Mouse (Mus musculus) stomach, postnatal 0 days (tissue): Measurements from ENCODE around the gene Tsc22d4. TPM values are rescaled to one million over a fixed set of nuclear protein-coding genes. Genes with fewer than 3 reads are reported as not detected.

Source experiments
- ATAC-seq: fragments of 200-750 bp; cut with Nextera tagmentation; 2 replicates; pipeline ENCODE4 v1.8.0; 2017; ENCODE audit not compliant: low FRiP score, low TSS enrichment
- DNase-seq: peaks from one replicate; pipeline ENCODE4 v3.0.0-alpha.2; 2016; ENCODE audit warnings: low spot score
- H3K27ac ChIP-seq: fragments of 300-500 bp; sonication (generic); replicated peaks from 2 replicates; pipeline ENCODE4 v1.5.1; 2014; ENCODE audit warnings: mild to moderate bottlenecking, control low read depth
- H3K27me3 ChIP-seq: fragments of 300-500 bp; sonication (generic); 2 replicates; pipeline ENCODE4 v1.6.1; 2014; ENCODE audit warnings: low read length; ENCODE audit not compliant: control insufficient read depth, insufficient read depth
- H3K36me3 ChIP-seq: fragments of 300-500 bp; sonication (generic); 2 replicates; pipeline ENCODE4 v1.6.1; 2014; ENCODE audit warnings: low read length, mixed read lengths; ENCODE audit not compliant: control insufficient read depth, insufficient read depth
- H3K4me1 ChIP-seq: fragments of 300-500 bp; sonication (generic); replicated peaks from 2 replicates; pipeline ENCODE4 v1.6.1; 2014; ENCODE audit warnings: antibody characterized with exemption; ENCODE audit not compliant: control insufficient read depth, insufficient read depth
- H3K4me2 ChIP-seq: fragments of 300-500 bp; sonication (generic); replicated peaks from 2 replicates; pipeline ENCODE4 v1.6.1; 2014; ENCODE audit warnings: low read depth, mild to moderate bottlenecking, control low read depth, moderate library complexity
- H3K4me3 ChIP-seq: fragments of 300-500 bp; sonication (generic); 2 replicates; pipeline ENCODE4 v1.5.1; 2014; ENCODE audit warnings: low read depth, low read length, control low read depth
- H3K9ac ChIP-seq: fragments of 300-500 bp; sonication (generic); 2 replicates; pipeline ENCODE4 v1.6.1; 2014; ENCODE audit warnings: mild to moderate bottlenecking, low read length, control low read depth, mixed read lengths
- H3K9me3 ChIP-seq: fragments of 300-500 bp; sonication (generic); 2 replicates; pipeline ENCODE4 v1.6.1; 2016; ENCODE audit warnings: low read length; ENCODE audit not compliant: control insufficient read depth
- CTCF ChIP-seq: IDR thresholded peaks from 2 replicates; pipeline ENCODE4 v1.5.1; 2016; ENCODE audit warnings: antibody characterized with exemption, low read depth, mild to moderate bottlenecking, moderate library complexity
- EP300 ChIP-seq: optimal IDR thresholded peaks from 2 replicates; pipeline ENCODE3; 2016; ENCODE audit warnings: antibody characterized with exemption
- WGBS: fragments of 180-500 bp; shearing (Covaris S2); extraction: QIAGEN DNeasy Blood & Tissue Kit; methylation state at CpG from one replicate; pipeline ENCODE4 v1.1.7; 2014; 5-methylcytosine and 5-hydroxymethylcytosine counted together
- polyA plus RNA-seq: library from polyadenylated mRNA; unstranded; fragments of >200 nt; fragmentation: Nextera tagmentation; extraction: Ambion mirVana; gene quantifications from 2 replicates; pipeline ENCODE4 v1.2.1, GENCODE M21; 2015

The Tsc22d4 gene
- polyA plus RNA-seq, 1 experiment from 2014 or later = 100 TPM

DNA sequence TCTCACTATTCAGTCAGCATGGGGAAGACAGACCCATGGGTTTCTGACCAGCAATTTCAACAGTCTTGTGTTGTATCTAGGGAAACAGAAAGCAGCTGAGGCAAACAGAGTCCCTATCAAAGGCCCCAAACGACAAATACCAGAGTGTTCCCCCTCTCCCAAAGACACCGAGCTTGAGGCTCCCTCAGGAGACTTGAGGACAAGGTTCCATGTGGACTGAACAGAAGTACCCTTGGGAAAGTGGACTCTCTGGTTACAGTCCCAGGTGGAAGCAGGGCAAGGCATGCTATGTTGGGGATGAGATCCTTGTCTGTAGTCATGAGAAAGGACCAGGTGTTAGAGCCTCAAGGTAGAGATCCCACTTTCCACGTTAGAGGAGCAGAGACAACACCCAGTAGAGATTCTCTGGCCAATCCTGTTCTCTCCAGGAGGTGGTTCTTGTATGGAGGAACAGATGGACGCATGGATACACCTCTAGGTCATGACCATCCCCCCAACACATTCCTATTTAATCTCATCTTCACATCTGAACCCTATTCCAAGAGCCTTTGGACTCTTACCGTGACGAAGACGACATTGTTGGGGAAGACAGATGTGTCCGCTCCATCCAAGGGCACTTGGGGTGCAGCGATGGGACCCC lies 38.5 kb downstream of the Tsc22d4 start:
- WGBS = 44% methylated on average over 9 of the region's 9 CpGs
- H3K27me3 ChIP-seq = no peaks in the 10 kb centered on the region
- no peak for TF ChIP-seq EP300
- TF ChIP-seq CTCF = no peak
- H3K4me3 ChIP-seq = peak overlapping the region; percentile 88
- H3K9ac ChIP-seq = peak overlapping the region; percentile 94
- no peak overlapping the region; the same call in 1 of the 2 replicates for H3K27ac ChIP-seq
- peaks cover 15% of the 10 kb centered on the region for H3K36me3 ChIP-seq
- ATAC-seq = no peak
- DNase-seq = no peak
- H3K4me2 ChIP-seq = peak overlapping the region; percentile 87
- no peaks in the 10 kb centered on the region for H3K9me3 ChIP-seq
- H3K4me1 ChIP-seq = peaks cover 10% of the 10 kb centered on the region; the same call in 1 of the 2 replicates

DNA sequence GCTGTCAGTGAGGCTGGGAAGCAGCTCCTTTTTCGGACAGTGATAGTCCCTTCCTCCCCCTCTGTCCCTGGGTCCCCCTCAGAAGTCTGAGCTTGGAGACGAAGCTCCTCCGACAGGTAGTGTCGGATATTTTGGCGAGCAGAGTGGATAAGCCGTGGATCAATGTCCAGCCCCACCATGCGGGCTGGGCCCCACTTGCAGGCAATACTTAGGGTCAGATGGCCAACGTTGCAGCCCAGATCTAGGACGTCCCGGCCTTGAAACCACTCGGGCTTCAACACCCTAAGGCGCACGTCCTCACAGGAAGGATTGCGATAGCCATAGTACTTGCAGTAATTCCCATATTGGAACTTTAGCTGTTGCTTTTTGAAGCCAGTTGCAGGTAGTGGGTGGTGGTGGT lies 39.0 kb downstream of the Tsc22d4 start:
- Histone ChIP-seq H3K9me3 (no peaks in the 10 kb centered on the region), H3K4me1 (peaks cover 10% of the 10 kb centered on the region; the same call in 1 of the 2 replicates), H3K9ac (peak overlapping the region; percentile 94), H3K36me3 (peaks cover 15% of the 10 kb centered on the region), H3K4me2 (peak overlapping the region; percentile 87), H3K27me3 (no peaks in the 10 kb centered on the region), H3K27ac (no peak overlapping the region; the same call in 1 of the 2 replicates), H3K4me3 (peak overlapping the region; percentile 88)
- 64% methylated on average over 14 of the region's 14 CpGs for WGBS
- DNase-seq = no peak
- TF ChIP-seq EP300 = no peak
- TF ChIP-seq CTCF = no peak
- no peak for ATAC-seq

DNA sequence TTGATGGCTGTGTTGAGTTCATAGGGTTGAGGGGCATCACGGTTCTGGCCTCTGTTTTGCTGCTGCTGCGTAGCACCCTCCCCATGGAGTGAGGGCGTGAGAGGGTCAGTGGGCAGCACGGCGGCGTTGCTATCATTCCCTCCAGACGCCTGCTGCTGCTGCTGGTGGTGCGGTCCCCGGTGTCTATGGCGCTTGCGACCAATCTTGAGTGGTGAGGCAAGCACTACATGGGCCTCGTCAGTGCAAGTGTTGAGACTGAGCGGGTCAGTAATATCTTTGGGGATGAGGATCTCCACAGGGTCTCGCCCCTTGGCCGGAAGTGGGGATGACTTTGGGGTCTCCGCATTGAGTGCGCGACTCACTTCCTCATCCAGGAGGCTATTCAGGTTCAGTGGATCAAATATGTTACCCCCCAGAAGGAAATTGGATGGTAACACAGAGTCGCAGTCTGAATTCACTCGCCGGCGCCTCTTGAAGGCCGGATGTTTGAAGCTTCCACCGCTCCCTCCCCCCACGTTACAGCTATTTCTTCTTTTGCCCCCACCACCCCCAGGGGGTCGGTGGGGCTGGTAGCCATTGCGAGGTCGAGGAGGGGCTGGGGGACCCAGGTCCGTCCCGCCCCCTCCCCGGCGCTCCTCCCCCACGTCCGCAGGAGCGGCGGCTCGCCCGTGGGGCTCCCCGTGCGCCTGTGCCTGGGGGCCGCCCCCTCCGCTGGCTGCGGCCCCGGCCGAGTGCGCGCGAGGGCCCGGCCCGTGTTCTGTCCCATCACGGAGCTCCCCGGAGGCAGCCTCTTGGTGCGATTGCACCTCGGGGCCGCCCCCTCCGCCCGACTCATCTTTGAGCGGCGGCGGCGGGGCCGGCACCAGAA lies 39.9 kb downstream of the Tsc22d4 start:
- H3K36me3 ChIP-seq = peaks cover 15% of the 10 kb centered on the region
- TF ChIP-seq EP300 (no peak), CTCF (no peak)
- ATAC-seq = peak; percentile 25
- H3K4me3 ChIP-seq = peak overlapping the region; percentile 88
- H3K4me1 ChIP-seq = peaks cover 10% of the 10 kb centered on the region; the same call in 1 of the 2 replicates
- 1% methylated on average over 58 of the region's 62 CpGs for WGBS
- DNase-seq = peak; percentile 64
- peak overlapping the region; percentile 98 for H3K27ac ChIP-seq
- H3K9ac ChIP-seq = peak overlapping the region; percentile 94
- no peaks in the 10 kb centered on the region for H3K9me3 ChIP-seq
- H3K4me2 ChIP-seq = peak overlapping the region; percentile 87
- H3K27me3 ChIP-seq = no peaks in the 10 kb centered on the region

- Histone ChIP-seq H3K27ac (peak overlapping the region; percentile 98), H3K9me3 (no peaks in the 10 kb centered on the region), H3K4me2 (peak overlapping the region; percentile 87), H3K9ac (peak overlapping the region; percentile 94), H3K27me3 (no peaks in the 10 kb centered on the region), H3K4me1 (peaks cover 10% of the 10 kb centered on the region; the same call in 1 of the 2 replicates), H3K36me3 (peaks cover 13% of the 10 kb centered on the region), H3K4me3 (peak overlapping the region; percentile 88)
- DNase-seq = peak; percentile 100
- TF ChIP-seq CTCF = no peak
- no peak for TF ChIP-seq EP300
- peak; percentile 88 for ATAC-seq
- under 1% methylated on average over 67 of the region's 79 CpGs for WGBS
Measured at GRCm38 (mm10) chr5:137786109-137786942, 40.8 kb downstream of the Tsc22d4 start.

GRCm38 (mm10) chr5:137787151-137787928 lies 41.8 kb downstream of the Tsc22d4 start, which contains the start of the genes Mepce and Zcwpw1:
TSS of gene Mepce (minus strand) at chr5:137787655.
TSS of gene Zcwpw1 (plus strand) at chr5:137787798.
- Histone ChIP-seq H3K4me1 (peaks cover 10% of the 10 kb centered on the region; the same call in 1 of the 2 replicates), H3K9ac (peak within 1 kb of the TSS; percentile 94), H3K9me3 (no peaks in the 10 kb centered on the region), H3K4me3 (peak within 1 kb of the TSS; percentile 88), H3K27ac (peak within 1 kb of the TSS; percentile 98), H3K27me3 (no peaks in the 10 kb centered on the region), H3K4me2 (peak within 1 kb of the TSS; percentile 87), H3K36me3 (peaks cover 8% of the 10 kb centered on the region; the same call in 1 of the 2 replicates)
- under 1% methylated on average over 46 of the region's 48 CpGs for WGBS
- DNase-seq = peak; percentile 96
- TF ChIP-seq CTCF (peak; percentile 89), EP300 (no peak)
- ATAC-seq = peak; percentile 81
